10 mouse cellular contexts compared by ENCODE assay signal in the genomic region with DNA sequence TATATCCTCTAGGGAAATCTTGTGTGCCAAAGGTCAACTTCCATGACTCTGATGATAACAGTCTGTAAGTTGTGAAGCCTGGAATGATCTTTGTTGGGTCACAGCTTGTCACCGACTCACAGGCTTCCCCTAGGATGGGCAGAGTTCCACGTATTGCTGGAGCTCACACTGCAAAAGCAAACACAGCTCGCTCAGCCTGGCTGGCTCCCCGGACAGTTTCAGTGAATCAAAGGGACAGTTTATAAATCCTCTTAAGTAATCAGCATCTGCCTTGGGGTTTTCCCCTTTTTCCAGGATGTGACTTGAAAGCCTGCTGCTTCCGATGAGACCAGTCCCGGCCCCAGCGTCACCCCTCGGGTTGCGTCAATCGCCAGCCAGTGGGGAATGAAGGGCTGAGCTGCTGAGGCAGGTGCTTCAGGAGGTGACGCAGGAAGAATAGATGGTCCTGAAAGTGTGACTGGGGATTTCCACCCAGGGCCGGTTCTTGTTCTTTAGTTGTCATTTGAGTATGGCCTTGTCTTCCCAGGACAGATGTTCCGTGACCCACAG. TPM values are rescaled to one million over a fixed set of nuclear protein-coding genes. Genes with fewer than 3 reads are reported as not detected.
DNase-seq lines count a peak whose midpoint lies in the region; ATAC-seq and TF ChIP-seq lines count a peak whose summit lies in the region.
"Had no signal": no experiment of that assay in that cellular context is flagged by ENCODE, and none has a peak within 500 bp of the region (broad histone marks: within the 10 kb centered on the region; RNA-seq: fewer than 3 reads in every experiment).

No protein-coding gene starts in this region.

- no peak overlapping the region for H3K4me2 ChIP-seq in hindbrain, postnatal 0 days (ENCODE audit: low read depth, low read length)
- no peak overlapping the region for H3K4me2 ChIP-seq in hindbrain, embryonic 12.5 days (replicated peaks)
- no peak overlapping the region for H3K4me2 ChIP-seq in heart, embryonic 15.5 days
- H3K4me2 ChIP-seq in liver, embryonic 11.5 days: peak overlapping the region; percentile 36
- no peak overlapping the region for H3K4me2 ChIP-seq in stomach, embryonic 15.5 days
- H3K4me2 ChIP-seq: embryonic facial prominence, embryonic 15.5 days; midbrain, embryonic 12.5 days had no signal

- H3K9me3 ChIP-seq in hindbrain, postnatal 0 days (ENCODE audit: low read length): no peaks in the 10 kb centered on the region
- H3K9me3 ChIP-seq in hindbrain, embryonic 12.5 days (replicated peaks): no peaks in the 10 kb centered on the region
- no peaks in the 10 kb centered on the region for H3K9me3 ChIP-seq in heart, embryonic 15.5 days (replicated peaks)
- H3K9me3 ChIP-seq in liver, embryonic 11.5 days (ENCODE audit: control insufficient read depth, low read length): no peaks in the 10 kb centered on the region
- no peaks in the 10 kb centered on the region for H3K9me3 ChIP-seq in stomach, embryonic 15.5 days
- H3K9me3 ChIP-seq: embryonic facial prominence, embryonic 15.5 days; midbrain, embryonic 12.5 days had no signal

- no peak overlapping the region for H3K4me3 ChIP-seq in hindbrain, postnatal 0 days (ENCODE audit: low read length)
- H3K4me3 ChIP-seq in hindbrain, embryonic 12.5 days: no peak overlapping the region
- H3K4me3 ChIP-seq in heart, embryonic 15.5 days: no peak overlapping the region
- no peak overlapping the region for H3K4me3 ChIP-seq in liver, embryonic 11.5 days (ENCODE audit: low read depth, low read length)
- H3K4me3 ChIP-seq in stomach, embryonic 15.5 days (replicated peaks): no peak overlapping the region
- H3K4me3 ChIP-seq: embryonic facial prominence, embryonic 15.5 days; midbrain, embryonic 12.5 days had no signal

- no peak overlapping the region for H3K9ac ChIP-seq in hindbrain, postnatal 0 days (replicated peaks; ENCODE audit: low read length)
- H3K9ac ChIP-seq in hindbrain, embryonic 12.5 days: no peak overlapping the region
- H3K9ac ChIP-seq in heart, embryonic 15.5 days: no peak overlapping the region
- peak overlapping the region; percentile 37 for H3K9ac ChIP-seq in liver, embryonic 11.5 days (ENCODE audit: low read depth, low read length)
- no peak overlapping the region for H3K9ac ChIP-seq in stomach, embryonic 15.5 days
- H3K9ac ChIP-seq: embryonic facial prominence, embryonic 15.5 days; midbrain, embryonic 12.5 days had no signal

- H3K4me1 ChIP-seq in hindbrain, postnatal 0 days (ENCODE audit: insufficient read depth, low read length): no peaks in the 10 kb centered on the region
- H3K4me1 ChIP-seq in hindbrain, embryonic 12.5 days: 0 out of 2 replicates have a peak, but pooled peaks cover 3% of the 10 kb centered on the region
- H3K4me1 ChIP-seq in heart, embryonic 15.5 days (replicated peaks): peaks cover 18% of the 10 kb centered on the region
- H3K4me1 ChIP-seq in liver, embryonic 11.5 days (replicated peaks; ENCODE audit: control insufficient read depth, insufficient read depth, low read length): peaks cover 25% of the 10 kb centered on the region
- H3K4me1 ChIP-seq in stomach, embryonic 15.5 days: no peaks in the 10 kb centered on the region
- H3K4me1 ChIP-seq: midbrain, embryonic 12.5 days had no signal

- no peak overlapping the region for H3K27ac ChIP-seq in hindbrain, postnatal 0 days
- no peak overlapping the region for H3K27ac ChIP-seq in hindbrain, embryonic 12.5 days
- H3K27ac ChIP-seq in heart, embryonic 15.5 days: no peak overlapping the region
- H3K27ac ChIP-seq in liver, embryonic 11.5 days (ENCODE audit: low read depth, low read length): no peak overlapping the region
- no peak overlapping the region for H3K27ac ChIP-seq in stomach, embryonic 15.5 days
- H3K27ac ChIP-seq: embryonic facial prominence, embryonic 15.5 days; midbrain, embryonic 12.5 days had no signal

- H3K36me3 ChIP-seq in hindbrain, postnatal 0 days (ENCODE audit: insufficient read depth, low read length): no peaks in the 10 kb centered on the region
- no peaks in the 10 kb centered on the region for H3K36me3 ChIP-seq in hindbrain, embryonic 12.5 days
- H3K36me3 ChIP-seq in heart, embryonic 15.5 days: no peaks in the 10 kb centered on the region
- H3K36me3 ChIP-seq in liver, embryonic 11.5 days (ENCODE audit: control insufficient read depth, insufficient read depth, low read length): no peaks in the 10 kb centered on the region
- no peaks in the 10 kb centered on the region for H3K36me3 ChIP-seq in stomach, embryonic 15.5 days
- H3K36me3 ChIP-seq: embryonic facial prominence, embryonic 15.5 days; midbrain, embryonic 12.5 days had no signal

- peak; percentile 32 for DNase-seq in hindbrain, postnatal 0 days (ENCODE audit: low spot score)
- peak; percentile 35 for DNase-seq in Muller cell, postnatal 12 days (ENCODE audit: inconsistent ontology term)
- DNase-seq in liver, embryonic 11.5 days (ENCODE audit: low spot score): peak; percentile 43
- DNase-seq in urinary bladder, postnatal 25 days (ENCODE audit: low spot score): no peak
- DNase-seq in MN1 (ENCODE audit: low spot score): no peak

- no peaks in the 10 kb centered on the region for H3K27me3 ChIP-seq in hindbrain, postnatal 0 days (ENCODE audit: insufficient read depth, low read length)
- no peaks in the 10 kb centered on the region; the same call in 1 of the 2 replicates for H3K27me3 ChIP-seq in hindbrain, embryonic 12.5 days
- H3K27me3 ChIP-seq in heart, embryonic 15.5 days: 0 out of 2 replicates have a peak, but pooled peaks cover 3% of the 10 kb centered on the region
- H3K27me3 ChIP-seq in liver, embryonic 11.5 days (replicated peaks; ENCODE audit: control insufficient read depth, insufficient read depth, low read length): peaks cover 3% of the 10 kb centered on the region; the same call in 1 of the 2 replicates
- H3K27me3 ChIP-seq in stomach, embryonic 15.5 days (replicated peaks): no peaks in the 10 kb centered on the region
- H3K27me3 ChIP-seq: midbrain, embryonic 12.5 days had no signal

- ATAC-seq in hindbrain, postnatal 0 days: no peak
- ATAC-seq in hindbrain, embryonic 12.5 days (ENCODE audit: low FRiP score): no peak
- ATAC-seq in heart, embryonic 15.5 days (replicated peaks; ENCODE audit: insufficient number of reproducible peaks, insufficient read depth, low FRiP score, low read depth): peak; percentile 58
- ATAC-seq in liver, embryonic 11.5 days (replicated peaks; ENCODE audit: low FRiP score): no peak
- peak; percentile 9; the same call in 1 of the 2 replicates for ATAC-seq in stomach, embryonic 15.5 days (ENCODE audit: insufficient read depth, low FRiP score, low read depth)

- TF ChIP-seq CTCF in hindbrain, postnatal 0 days (IDR thresholded peaks at IDR 0.05; ENCODE audit: low read depth): no peak

- 66% methylated on average over 13 of the region's 13 CpGs for WGBS in hindbrain, postnatal 0 days
- WGBS in hindbrain, embryonic 12.5 days: 54% methylated on average over 13 of the region's 13 CpGs
- 26% methylated on average over 13 of the region's 13 CpGs for WGBS in heart, embryonic 15.5 days
- WGBS in liver, embryonic 11.5 days: 25% methylated on average over 13 of the region's 13 CpGs
- WGBS in stomach, embryonic 15.5 days: 24% methylated on average over 13 of the region's 13 CpGs

RNA-seq across cellular contexts. Expression of a gene that starts 37.5 kb away (rescaled TPM):
- total RNA-seq in hindbrain, postnatal 0 days (2014; rRNA removed): 193 and 214 TPM in 2 replicates
- 119 and 122 TPM in 2 replicates for polyA plus RNA-seq in hindbrain, postnatal 0 days (2015; fragmentation: Nextera tagmentation; extraction: Ambion mirVana)
- polyA plus RNA-seq in hindbrain, embryonic 12.5 days (2016; fragmentation: Nextera tagmentation; extraction: Ambion mirVana): 237 and 240 TPM in 2 replicates
- 94.3 and 125 TPM in 2 replicates for polyA plus RNA-seq in heart, embryonic 15.5 days (2015; fragmentation: Nextera tagmentation; extraction: Ambion mirVana)
- 446 and 497 TPM in 2 replicates for polyA plus RNA-seq in liver, embryonic 11.5 days (2014; fragmentation: Nextera tagmentation; extraction: Ambion mirVana)
- 201 and 209 TPM in 2 replicates for polyA plus RNA-seq in stomach, embryonic 15.5 days (2015; fragmentation: Nextera tagmentation; extraction: Ambion mirVana)

Comparison
In these comparisons a context has a peak if more than half of its experiments do, and no peak if none do; other contexts are left out.
1. ATAC-seq: peak in heart, embryonic 15.5 days (single experiment) and stomach, embryonic 15.5 days (single experiment); none in hindbrain, postnatal 0 days (single experiment), hindbrain, embryonic 12.5 days (single experiment) and liver, embryonic 11.5 days (single experiment).
2. DNase-seq: peak in hindbrain, postnatal 0 days (single experiment), Muller cell, postnatal 12 days (single experiment) and liver, embryonic 11.5 days (single experiment); none in urinary bladder, postnatal 25 days (single experiment) and MN1 (single experiment).